Mouse (Mus musculus) limb, embryonic 14.5 days (tissue): ENCODE results near the gene Gdpd5. TPM values are rescaled to one million over a fixed set of nuclear protein-coding genes. Genes with fewer than 3 reads are reported as not detected.

ENCODE experiments used
- ATAC-seq: fragments of 200-750 bp; cut with Nextera tagmentation; 2 replicates; pipeline ENCODE4 v1.8.0; 2017; ENCODE audit warnings: low read depth, moderate number of reproducible peaks, moderate TSS enrichment; ENCODE audit not compliant: low FRiP score
- DNase-seq: peaks from one replicate; pipeline ENCODE4 v3.0.0-alpha.2; 2015; ENCODE audit warnings: low spot score
- H3K27ac ChIP-seq: fragments of 300-500 bp; sonication (generic); replicated peaks from 2 replicates; pipeline ENCODE4 v1.5.1; 2014; ENCODE audit warnings: low read depth, mild to moderate bottlenecking, low read length, moderate library complexity, mixed read lengths
- H3K27me3 ChIP-seq: fragments of 300-500 bp; sonication (generic); 2 replicates; pipeline ENCODE4 v1.6.1; 2014; ENCODE audit warnings: low read length, mixed read lengths; ENCODE audit not compliant: control insufficient read depth, insufficient read depth
- H3K36me3 ChIP-seq: fragments of 300-500 bp; sonication (generic); 2 replicates; pipeline ENCODE4 v1.6.1; 2014; ENCODE audit warnings: mild to moderate bottlenecking, low read length, moderate library complexity, mixed read lengths; ENCODE audit not compliant: control insufficient read depth, insufficient read depth
- H3K4me1 ChIP-seq: fragments of 300-500 bp; sonication (generic); 2 replicates; pipeline ENCODE4 v1.6.1; 2014; ENCODE audit warnings: antibody characterized with exemption, low read length, mixed read lengths; ENCODE audit not compliant: control insufficient read depth, insufficient read depth
- H3K4me2 ChIP-seq: fragments of 300-500 bp; sonication (generic); replicated peaks from 2 replicates; pipeline ENCODE4 v1.6.1; 2014; ENCODE audit warnings: low read depth, mild to moderate bottlenecking, low read length, moderate library complexity; ENCODE audit not compliant: severe bottlenecking
- H3K4me3 ChIP-seq: fragments of 300-500 bp; sonication (generic); replicated peaks from 2 replicates; pipeline ENCODE4 v1.5.1; 2014; ENCODE audit warnings: low read length
- H3K9ac ChIP-seq: fragments of 300-500 bp; sonication (generic); 2 replicates; pipeline ENCODE4 v1.6.1; 2014; ENCODE audit warnings: mild to moderate bottlenecking, low read depth, low read length, moderate library complexity; ENCODE audit not compliant: severe bottlenecking
- H3K9me3 ChIP-seq: fragments of 300-500 bp; sonication (generic); 2 replicates; pipeline ENCODE4 v1.6.1; 2016; ENCODE audit warnings: low read length; ENCODE audit not compliant: control insufficient read depth
- POLR2A ChIP-seq: fragments of 200-500 bp; IDR thresholded peaks from 2 replicates; pipeline ENCODE4 v1.8.0; 2012; ENCODE audit warnings: inconsistent platforms, mild to moderate bottlenecking, moderate library complexity, borderline replicate concordance; ENCODE audit not compliant: insufficient read depth, insufficient read length; ENCODE audit errors: extremely low read depth
- WGBS: fragments of 180-500 bp; shearing (Covaris S2); extraction: QIAGEN DNeasy Blood & Tissue Kit; methylation state at CpG from one replicate; pipeline ENCODE4 v1.1.7; 2014; 5-methylcytosine and 5-hydroxymethylcytosine counted together
- polyA plus RNA-seq, 2 experiments: library from polyadenylated mRNA; depleted of rRNA in 1 of 2; stranded (reverse) in 1 of 2; unstranded in 1 of 2; fragments of >200 nt; fragmentation: Nextera tagmentation in 1 of 2; extraction: Ambion mirVana in 1 of 2; gene quantifications; 2 replicates each; pipeline versions ENCODE4 v1.2.1 to v1.2.3; 2012 to 2014

The Gdpd5 gene
- polyA plus RNA-seq, 2 experiments, result 11.8 to 14.5 TPM

DNA sequence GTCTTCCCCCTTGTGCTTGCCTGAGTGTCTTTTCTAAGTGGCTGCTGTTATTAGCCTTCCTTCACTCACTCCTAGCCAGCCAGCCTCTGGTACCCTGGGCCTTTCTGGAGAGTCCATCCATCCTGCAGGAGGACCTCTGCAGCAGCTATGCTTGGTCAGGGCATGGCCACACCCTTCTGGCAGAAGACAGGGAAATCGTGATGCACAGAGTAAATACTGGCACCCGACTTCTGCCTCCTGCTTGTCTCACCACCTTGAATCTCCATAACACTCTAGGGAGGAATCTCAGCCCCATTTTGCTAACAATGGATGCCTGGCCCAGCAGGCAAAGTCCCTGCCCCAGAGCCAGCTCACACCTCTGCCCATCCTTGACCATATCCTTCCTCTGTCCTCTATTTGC lies 11.5 kb downstream of the Gdpd5 start:
- no peak overlapping the region for H3K27ac ChIP-seq
- no peak overlapping the region for H3K9ac ChIP-seq
- peaks cover 4% of the 10 kb centered on the region; the same call in 1 of the 2 replicates for H3K36me3 ChIP-seq
- H3K4me1 ChIP-seq, result 0 out of 2 replicates have a peak, but pooled peaks cover 6% of the 10 kb centered on the region
- no peak overlapping the region for H3K4me2 ChIP-seq
- no peak overlapping the region for H3K4me3 ChIP-seq
- ATAC-seq, result no peak
- no peaks in the 10 kb centered on the region for H3K27me3 ChIP-seq
- WGBS, result 67% methylated on average over 2 of the region's 2 CpGs
- no peaks in the 10 kb centered on the region for H3K9me3 ChIP-seq
- DNase-seq, result no peak
- TF ChIP-seq POLR2A, result no peak

DNA sequence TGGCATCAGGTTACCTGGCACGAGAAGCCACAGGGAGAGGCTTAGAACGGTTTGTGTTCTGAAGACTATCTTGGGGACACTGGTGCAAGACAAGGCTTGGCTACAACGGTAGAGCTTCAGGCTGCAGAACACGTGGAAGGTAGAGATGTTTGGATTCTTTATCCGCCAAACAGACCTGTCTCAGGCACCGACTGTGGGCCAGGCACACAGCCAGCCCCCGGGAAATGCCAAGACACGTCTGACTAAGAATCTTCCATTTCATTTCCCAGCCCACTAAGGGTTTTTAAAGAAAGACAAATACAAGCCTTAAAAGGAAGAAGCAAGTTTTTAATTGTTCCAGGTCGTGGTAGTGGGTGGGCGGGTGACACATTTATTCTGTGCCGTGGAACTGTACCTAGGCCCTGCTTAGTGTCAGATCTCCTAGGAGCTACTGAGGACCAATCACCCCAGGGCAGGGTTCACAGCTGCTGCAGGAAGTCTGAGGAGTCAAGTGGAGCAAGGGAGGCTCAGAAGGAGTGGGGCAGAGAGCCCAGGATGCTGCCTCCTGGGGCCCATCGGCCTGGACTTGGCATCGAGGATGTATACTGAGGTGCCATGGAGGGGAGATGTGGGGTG lies 12.6 kb downstream of the Gdpd5 start:
- H3K9ac ChIP-seq, result no peak overlapping the region
- H3K4me2 ChIP-seq, result no peak overlapping the region
- no peak overlapping the region for H3K27ac ChIP-seq
- ATAC-seq (no peak), DNase-seq (no peak)
- TF ChIP-seq POLR2A, result no peak
- no peaks in the 10 kb centered on the region for H3K9me3 ChIP-seq
- no peaks in the 10 kb centered on the region for H3K36me3 ChIP-seq
- H3K4me3 ChIP-seq, result no peak overlapping the region
- WGBS, result 75% methylated on average over 13 of the region's 13 CpGs
- H3K4me1 ChIP-seq, result 0 out of 2 replicates have a peak, but pooled peaks cover 6% of the 10 kb centered on the region
- no peaks in the 10 kb centered on the region for H3K27me3 ChIP-seq

DNA sequence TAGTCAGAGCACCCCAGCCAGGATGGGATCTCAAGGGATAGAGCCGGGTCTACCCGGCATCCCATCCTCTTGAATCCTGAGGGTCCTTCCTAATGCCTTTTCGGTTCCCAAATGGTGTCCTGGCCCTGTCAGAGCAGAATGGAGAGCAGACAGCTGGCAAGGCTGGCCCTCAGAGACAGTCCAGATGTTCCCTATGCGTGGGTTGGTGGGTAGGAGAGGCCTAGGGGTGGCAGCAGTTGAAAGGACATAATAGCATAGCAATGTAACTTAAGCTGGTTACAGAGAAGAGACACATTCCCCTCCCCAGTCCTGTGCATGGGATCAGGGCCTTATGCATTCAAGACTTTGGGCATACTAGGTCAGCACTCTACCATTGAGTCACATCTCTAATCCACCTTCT lies 14.2 kb downstream of the Gdpd5 start:
- Histone ChIP-seq H3K9me3 (no peaks in the 10 kb centered on the region), H3K4me1 (0 out of 2 replicates have a peak, but pooled peaks cover 6% of the 10 kb centered on the region), H3K27ac (no peak overlapping the region), H3K9ac (no peak overlapping the region), H3K27me3 (no peaks in the 10 kb centered on the region), H3K4me3 (no peak overlapping the region), H3K36me3 (no peaks in the 10 kb centered on the region), H3K4me2 (no peak overlapping the region)
- ATAC-seq, result no peak
- 75% methylated on average over 4 of the region's 4 CpGs for WGBS
- no peak for TF ChIP-seq POLR2A
- DNase-seq, result no peak

DNA sequence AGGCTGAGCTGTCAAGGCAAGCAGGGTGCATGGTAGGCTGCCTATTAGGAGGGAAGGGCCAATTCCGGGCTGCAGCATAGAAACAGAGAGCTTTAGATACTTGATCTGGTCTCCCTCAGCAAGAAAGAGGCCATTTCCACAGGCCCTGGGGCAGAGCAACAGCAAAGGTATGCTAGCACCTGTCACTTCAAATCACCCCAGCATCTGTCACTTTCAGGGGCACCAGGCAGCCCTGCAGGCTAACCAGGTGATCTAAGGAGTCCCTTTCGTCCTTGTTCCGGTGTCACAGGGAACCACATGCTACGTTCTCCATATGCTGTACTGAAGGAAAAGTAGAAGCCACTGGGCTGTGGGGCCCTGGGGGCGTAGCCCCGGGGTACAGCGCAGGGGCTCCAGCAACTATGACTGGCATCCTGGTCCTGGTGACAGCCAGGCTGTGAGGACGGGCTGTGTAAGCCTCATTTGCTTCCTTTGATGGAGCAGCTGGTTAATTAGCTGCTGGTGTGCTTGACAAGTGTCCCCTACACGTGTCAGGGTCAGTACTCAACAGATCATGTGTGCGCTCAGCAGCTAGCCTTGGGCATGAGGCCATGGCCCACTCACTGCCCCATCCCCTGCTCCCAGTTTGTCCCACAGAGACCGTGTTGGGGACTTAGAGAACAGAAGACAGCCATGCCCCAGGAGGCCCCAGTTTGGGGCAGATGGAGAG lies 14.8 kb downstream of the Gdpd5 start:
- Histone ChIP-seq H3K9me3 (no peaks in the 10 kb centered on the region), H3K4me3 (no peak overlapping the region), H3K27me3 (no peaks in the 10 kb centered on the region), H3K27ac (no peak overlapping the region), H3K4me2 (no peak overlapping the region), H3K9ac (no peak overlapping the region; the same call in 1 of the 2 replicates), H3K36me3 (no peaks in the 10 kb centered on the region), H3K4me1 (0 out of 2 replicates have a peak, but pooled peaks cover 6% of the 10 kb centered on the region)
- DNase-seq (no peak), ATAC-seq (no peak)
- TF ChIP-seq POLR2A, result no peak
- 54% methylated on average over 11 of the region's 11 CpGs for WGBS

DNA sequence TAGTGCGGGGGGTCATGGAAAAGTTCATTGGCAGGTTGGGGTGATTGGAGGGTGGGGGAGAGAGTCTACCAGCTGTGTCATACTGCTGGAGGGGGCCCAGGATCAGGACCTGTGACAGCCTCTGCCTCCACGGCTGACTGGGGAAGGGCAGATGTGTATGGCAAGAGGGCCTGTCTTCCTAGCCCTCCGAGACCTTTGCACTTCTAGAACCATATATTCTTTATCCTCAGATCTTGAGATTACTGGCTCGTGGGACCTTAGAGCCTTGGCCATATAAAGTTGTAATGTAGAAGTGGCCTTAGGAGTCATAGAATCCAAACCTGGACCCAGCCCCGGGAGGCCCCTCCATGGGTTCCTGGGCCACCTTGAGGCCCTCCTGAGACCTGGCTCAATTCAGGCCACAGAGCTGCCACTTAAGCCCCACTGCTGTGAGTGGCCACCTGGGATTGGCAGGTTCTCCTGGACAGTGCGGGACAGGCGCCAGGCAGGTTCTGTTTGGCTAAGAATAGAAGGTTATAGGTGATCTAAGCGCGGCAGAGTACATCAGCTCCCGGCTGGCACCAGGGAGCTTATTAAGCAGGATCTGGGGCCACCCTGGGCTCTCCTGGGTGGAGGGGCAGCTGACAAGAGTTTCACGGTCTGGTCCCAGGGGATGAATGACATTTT lies 15.9 kb downstream of the Gdpd5 start:
- TF ChIP-seq POLR2A, result no peak
- Histone ChIP-seq H3K4me3 (no peak overlapping the region), H3K27ac (no peak overlapping the region), H3K4me1 (0 out of 2 replicates have a peak, but pooled peaks cover 3% of the 10 kb centered on the region), H3K9ac (no peak overlapping the region), H3K4me2 (no peak overlapping the region), H3K27me3 (no peaks in the 10 kb centered on the region), H3K36me3 (no peaks in the 10 kb centered on the region), H3K9me3 (no peaks in the 10 kb centered on the region)
- WGBS, result 78% methylated on average over 11 of the region's 11 CpGs
- DNase-seq (no peak), ATAC-seq (no peak)
